Mouse (Mus musculus) cerebellum, postnatal 4 days (tissue): ENCODE measurements at regions not wholly inside any gene's neighbourhood (a gene's known extent, or its start where the extent isn't known, plus 50 kb on each side); places are given as distances from the start of the nearest gene placed in this dataset.
A peak's percentile ranks its signal among the peaks of the same experiment; 100 is the strongest.

ENCODE experiments used
- DNase-seq, 2 experiments: peaks; one replicate each; pipeline ENCODE4 v3.0.0; 2022; ENCODE audit warnings: low spot score in 2 of 2, mixed read lengths in 1 of 2

DNA sequence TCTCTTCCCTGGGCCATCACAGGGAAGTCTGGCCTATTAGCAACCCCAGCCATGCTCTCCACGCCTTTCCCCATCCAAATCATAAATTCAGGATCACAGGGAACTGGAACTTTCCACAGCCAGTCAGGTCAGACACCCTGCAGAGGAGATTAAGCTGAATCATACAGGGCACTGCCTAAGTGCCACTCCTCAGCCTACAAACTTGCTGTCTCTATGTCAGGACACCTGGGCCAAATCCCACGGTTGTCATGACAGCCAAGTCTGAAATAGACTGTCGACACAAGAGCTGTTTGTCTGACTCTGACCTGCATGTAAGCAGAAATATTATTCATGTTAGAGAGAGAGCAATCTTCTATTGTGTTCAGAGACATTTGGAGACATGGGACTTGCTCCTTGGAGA lies 374.0 kb upstream of the Trib2 start:
- DNase-seq: no peak

DNA sequence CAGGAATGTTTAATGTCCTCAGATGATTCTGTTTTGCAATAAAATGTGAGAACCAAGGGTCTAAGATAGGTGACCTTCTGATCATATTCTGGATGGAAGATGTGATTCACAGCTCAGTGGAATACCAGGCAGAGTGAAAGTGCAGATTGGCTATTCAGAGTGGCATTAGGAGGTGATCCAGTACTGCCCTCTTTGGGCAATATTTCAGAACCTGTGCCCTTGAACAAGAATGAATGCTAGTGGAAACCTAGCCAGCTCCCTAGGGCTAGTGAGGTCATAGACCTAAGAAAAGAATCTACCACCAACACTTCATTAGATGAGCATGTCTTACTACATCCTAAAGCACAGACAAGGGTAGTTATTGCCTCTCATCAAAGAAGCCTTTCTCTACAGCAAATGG lies 372.7 kb upstream of the Trib2 start:
- DNase-seq: no peak

- DNase-seq: no peak
Observed at GRCm38 (mm10) chr12:16185976-16186515, 369.3 kb upstream of the Trib2 start.

GRCm38 (mm10) chr12:16185431-16185923 lies 368.8 kb upstream of the Trib2 start:
- DNase-seq: no peak

GRCm38 (mm10) chr12:16183055-16183454 lies 366.3 kb upstream of the Trib2 start:
- DNase-seq: no peak

DNA sequence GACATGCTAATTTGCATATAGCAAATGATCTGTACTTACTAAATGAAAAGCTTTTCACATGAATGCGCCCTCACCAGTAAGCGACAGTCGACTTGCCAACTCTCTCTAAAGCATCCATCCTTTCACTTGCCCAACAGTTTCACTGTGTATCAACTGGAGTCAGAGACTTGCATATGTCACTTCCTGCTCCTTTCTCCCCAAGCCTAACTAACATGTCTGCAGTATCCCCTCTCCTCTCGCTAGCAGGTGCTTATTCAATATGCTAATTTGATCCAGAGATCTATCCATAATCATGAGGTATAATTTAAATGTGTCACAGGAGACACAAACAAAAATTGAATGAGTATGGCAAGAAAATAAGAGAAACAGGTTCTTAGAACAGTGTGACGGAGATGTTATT lies 364.9 kb upstream of the Trib2 start:
- no peak for DNase-seq

- DNase-seq: no peak
Observed at GRCm38 (mm10) chr12:16179897-16180296, 363.2 kb upstream of the Trib2 start.

DNA sequence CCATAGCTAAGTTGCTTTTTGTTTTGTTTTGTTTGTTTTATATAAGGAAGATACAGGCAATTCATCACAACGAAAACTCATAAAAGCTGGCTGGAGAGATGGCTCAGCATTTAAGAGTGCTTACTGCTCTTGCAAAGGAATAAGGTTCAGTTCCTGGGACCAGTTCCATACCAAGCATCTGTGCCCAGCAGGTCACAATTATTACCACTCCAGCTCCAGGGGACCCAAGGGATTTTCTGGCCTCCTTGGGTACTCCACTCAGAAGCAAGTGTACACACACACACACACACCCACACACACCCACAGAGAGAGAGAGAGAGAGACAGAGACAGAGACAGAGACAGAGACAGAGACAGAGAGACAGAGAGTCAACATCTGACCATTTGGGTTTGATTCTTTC lies 359.6 kb upstream of the Trib2 start:
- no peak for DNase-seq

GRCm38 (mm10) chr12:16172176-16172575 lies 355.5 kb upstream of the Trib2 start:
- no peak for DNase-seq

DNA sequence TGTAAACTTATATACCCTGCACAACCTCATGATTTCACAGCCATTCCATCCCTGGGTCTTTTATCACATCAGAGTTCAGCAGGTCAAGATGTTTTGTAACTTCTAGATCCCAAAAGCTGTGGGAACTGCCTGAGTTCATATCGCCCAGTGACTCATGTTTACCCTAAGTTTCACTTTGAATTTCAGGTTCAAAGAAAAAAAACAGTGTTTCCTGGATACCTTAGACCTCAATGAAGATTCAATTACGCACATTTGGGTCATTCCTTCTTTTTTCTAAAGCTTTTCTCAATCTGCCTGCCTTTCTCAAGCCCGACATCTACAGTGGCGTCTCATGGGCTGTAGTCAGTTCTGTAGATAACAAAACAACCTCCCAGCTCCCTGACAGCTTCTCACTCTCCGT lies 354.9 kb upstream of the Trib2 start:
- no peak for DNase-seq

GRCm38 (mm10) chr12:16169781-16170535 lies 353.2 kb upstream of the Trib2 start:
- DNase-seq: no peak

GRCm38 (mm10) chr12:16167793-16168343 lies 351.1 kb upstream of the Trib2 start:
- DNase-seq: no peak

DNA sequence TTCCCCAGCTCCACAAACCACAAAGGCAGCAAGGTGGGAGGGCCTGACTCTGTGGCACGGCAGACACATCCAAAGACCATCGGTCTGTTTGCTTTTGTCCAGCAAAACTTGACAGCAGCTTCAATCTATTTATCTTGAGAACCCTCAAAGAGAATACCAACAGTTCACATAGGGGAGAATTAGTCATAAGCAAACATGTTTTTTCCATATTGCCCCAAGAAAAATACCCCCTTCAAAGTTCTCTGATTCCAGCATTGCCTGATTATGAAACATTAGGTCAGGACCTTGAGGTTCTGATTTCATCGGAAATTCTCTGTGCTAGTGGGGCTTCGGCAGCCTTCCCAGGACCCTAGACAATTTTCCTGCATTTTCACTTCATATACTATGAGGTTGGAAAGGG lies 348.4 kb upstream of the Trib2 start:
- DNase-seq: no peak

- DNase-seq: no peak
Observed at GRCm38 (mm10) chr12:16161947-16162346, 345.2 kb upstream of the Trib2 start.

GRCm38 (mm10) chr12:16157896-16158295 lies 341.2 kb upstream of the Trib2 start:
- DNase-seq: peak in 1 of 2 experiments; percentile 62

DNA sequence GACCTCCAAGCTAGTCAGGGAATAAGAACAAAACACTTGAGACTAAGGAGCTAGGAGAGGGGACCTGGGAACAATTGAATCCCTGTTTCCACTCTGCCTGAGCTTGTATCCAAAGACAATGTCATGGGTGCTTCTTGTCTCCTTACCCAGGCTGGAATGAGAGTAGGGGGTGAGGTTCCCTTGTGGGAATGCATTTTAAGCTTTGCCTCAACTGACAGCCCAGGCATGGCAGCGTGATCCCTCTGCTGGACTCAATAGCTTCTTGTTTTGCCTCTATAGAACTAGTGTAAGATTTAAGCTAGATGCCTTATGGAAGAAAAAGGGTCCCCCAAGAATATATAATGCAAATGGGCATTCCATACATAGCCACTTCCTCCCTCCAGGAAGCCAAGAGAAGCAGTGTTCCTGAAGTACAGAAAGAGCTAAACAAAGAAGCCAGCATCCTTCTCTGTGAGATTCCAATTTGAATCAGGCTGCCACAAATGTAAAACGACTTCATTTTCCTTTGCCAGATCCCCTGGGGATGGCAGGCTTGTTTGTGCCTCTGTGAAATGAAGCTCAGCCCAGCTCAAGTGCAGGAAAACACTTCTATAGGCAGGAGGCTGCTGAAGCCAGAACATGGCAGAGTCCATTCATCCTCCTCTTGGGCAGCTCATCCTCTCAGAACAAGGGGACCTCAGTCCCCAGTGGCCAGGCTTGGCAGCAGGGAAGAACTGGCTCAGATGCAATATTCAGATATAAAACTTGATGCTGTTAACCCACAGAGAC lies 339.3 kb upstream of the Trib2 start:
- peak in 1 of 2 experiments; percentile 39 for DNase-seq

DNA sequence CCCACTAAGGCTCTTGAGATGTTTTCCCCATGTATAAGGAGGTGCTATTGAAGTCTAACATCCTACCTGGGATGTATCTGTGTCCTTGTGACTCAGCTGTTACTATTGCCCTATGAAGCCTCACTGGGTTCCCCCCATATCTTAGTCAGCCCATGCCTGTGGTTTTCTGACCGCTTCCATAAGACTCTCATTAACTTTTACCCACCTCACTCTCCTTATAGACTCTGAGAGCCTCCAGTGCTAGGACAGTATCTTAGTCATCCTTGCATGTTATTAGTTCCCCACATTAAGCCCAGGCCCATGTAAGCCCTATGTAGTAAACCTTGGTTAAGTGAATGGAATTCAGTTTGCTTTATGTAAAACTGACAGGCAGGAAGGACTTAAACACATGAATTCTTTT lies 337.5 kb upstream of the Trib2 start:
- DNase-seq: no peak

DNA sequence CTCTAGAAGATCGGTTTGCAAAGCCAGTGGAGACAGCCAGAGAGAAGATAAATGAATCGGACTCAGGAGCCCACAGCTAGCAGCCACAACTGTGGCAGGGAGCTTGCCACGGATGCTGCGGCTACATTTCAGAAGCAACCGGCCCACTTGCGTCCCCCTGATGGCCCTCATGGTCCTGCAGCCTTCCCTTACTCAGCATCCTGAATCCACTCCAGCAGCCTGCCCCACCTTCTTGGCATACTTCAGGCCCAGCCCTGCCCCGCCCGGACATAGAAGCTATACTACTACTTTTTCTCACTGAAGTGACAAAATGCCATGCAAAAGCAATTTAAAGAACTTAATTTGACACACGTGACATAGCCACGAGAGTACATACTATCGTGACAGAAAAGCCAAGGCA lies 335.4 kb upstream of the Trib2 start:
- DNase-seq: no peak

DNA sequence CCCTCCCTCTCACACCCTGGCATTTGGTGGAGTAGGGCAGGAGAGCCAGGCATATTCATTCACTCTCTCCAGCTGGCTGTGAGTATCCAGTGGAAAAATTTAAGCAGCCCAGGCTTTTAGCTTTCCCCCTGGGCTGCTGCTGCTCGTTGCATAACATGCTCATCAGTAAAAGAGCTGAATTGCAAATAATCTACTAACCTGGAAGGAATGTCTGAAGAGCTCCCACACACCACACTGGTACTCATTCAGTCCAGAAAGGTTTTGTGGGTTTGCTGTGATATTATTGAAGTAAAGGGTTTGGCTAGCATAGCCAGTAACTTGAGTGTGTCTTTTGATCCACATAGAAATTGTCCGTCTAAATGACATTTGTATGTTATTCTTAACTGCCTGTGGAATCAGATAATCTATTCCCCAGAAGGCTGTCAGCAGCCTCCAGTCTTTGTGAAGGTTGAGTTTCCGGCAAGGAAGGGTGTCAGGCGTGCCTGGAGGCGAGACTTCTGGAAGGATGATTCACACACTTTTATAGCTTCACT lies 334.5 kb upstream of the Trib2 start:
- DNase-seq: no peak

DNA sequence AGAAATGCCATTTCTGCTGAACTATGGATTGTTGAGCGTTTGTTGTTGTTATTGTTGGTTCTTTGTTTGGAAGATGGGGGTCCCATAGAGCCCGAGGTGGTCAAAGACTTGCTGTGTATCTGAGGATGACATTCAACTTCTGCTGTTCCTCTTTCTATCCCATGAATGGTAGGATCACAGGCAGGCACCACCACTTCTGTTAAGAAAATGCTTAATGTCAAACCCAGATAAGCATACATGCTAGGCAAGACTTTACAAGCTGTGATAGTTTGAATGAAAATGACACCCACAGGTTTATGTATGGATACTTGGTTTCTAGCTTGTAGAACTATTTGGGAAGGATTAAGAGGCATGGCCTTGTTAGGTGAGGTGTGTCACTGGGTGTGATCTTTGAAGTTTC lies 330.2 kb upstream of the Trib2 start:
- no peak for DNase-seq

- DNase-seq: no peak
Observed at GRCm38 (mm10) chr12:16145621-16146020, 328.9 kb upstream of the Trib2 start.

GRCm38 (mm10) chr12:16141193-16141592 lies 324.5 kb upstream of the Trib2 start:
- DNase-seq: no peak
